Mouse (Mus musculus) embryonic facial prominence, embryonic 15.5 days (tissue): ENCODE results near the gene Inpp1. TPM values are rescaled to one million over a fixed set of nuclear protein-coding genes. Genes with fewer than 3 reads are reported as not detected.

Experiments used
- ATAC-seq: fragments of 200-750 bp; cut with Nextera tagmentation; 2 replicates; pipeline ENCODE4 v1.8.0; 2017; ENCODE audit warnings: low read depth, moderate TSS enrichment; ENCODE audit not compliant: insufficient number of reproducible peaks, low FRiP score, low TSS enrichment
- H3K27ac ChIP-seq: fragments of 300-500 bp; sonication (generic); replicated peaks from 2 replicates; pipeline ENCODE4 v1.5.1; 2015; ENCODE audit warnings: mild to moderate bottlenecking, inconsistent platforms
- H3K27me3 ChIP-seq: fragments of 300-500 bp; sonication (generic); 2 replicates; pipeline ENCODE4 v1.6.1; 2015; ENCODE audit warnings: inconsistent platforms
- H3K36me3 ChIP-seq: fragments of 300-500 bp; sonication (generic); 2 replicates; pipeline ENCODE4 v1.6.1; 2015; ENCODE audit warnings: mild to moderate bottlenecking, inconsistent platforms
- H3K4me1 ChIP-seq: fragments of 300-500 bp; sonication (generic); 2 replicates; pipeline ENCODE4 v1.6.1; 2015; ENCODE audit warnings: inconsistent platforms
- H3K4me2 ChIP-seq: fragments of 300-500 bp; sonication (generic); replicated peaks from 2 replicates; pipeline ENCODE4 v1.6.1; 2015; ENCODE audit warnings: mild to moderate bottlenecking, inconsistent platforms
- H3K4me3 ChIP-seq: fragments of 300-500 bp; sonication (generic); replicated peaks from 2 replicates; pipeline ENCODE4 v1.5.1; 2015; ENCODE audit warnings: mild to moderate bottlenecking, inconsistent platforms
- H3K9ac ChIP-seq: fragments of 300-500 bp; sonication (generic); 2 replicates; pipeline ENCODE4 v1.6.1; 2015; ENCODE audit warnings: inconsistent platforms
- H3K9me3 ChIP-seq: fragments of 300-500 bp; sonication (generic); replicated peaks from 2 replicates; pipeline ENCODE4 v1.6.1; 2016; ENCODE audit warnings: inconsistent platforms
- WGBS: fragments of 180-500 bp; shearing (Covaris S2); methylation state at CpG from one replicate; pipeline ENCODE4 v1.1.7; 2015; 5-methylcytosine and 5-hydroxymethylcytosine counted together
- polyA plus RNA-seq: library from polyadenylated mRNA; unstranded; fragments of >200 nt; fragmentation: Nextera tagmentation; extraction: Ambion mirVana; gene quantifications from 2 replicates; pipeline ENCODE4 v1.2.1, GENCODE M21; 2015

Inpp1 gene
- polyA plus RNA-seq, 1 experiment from 2014 or later: 20.0 TPM

- 35% methylated on average over 13 of the region's 13 CpGs for WGBS
- H3K27ac ChIP-seq: peak overlapping the region; percentile 83; the same call in 1 of the 2 replicates
Observed at GRCm38 (mm10) chr1:52816232-52816891, 1.1 kb downstream of the Inpp1 start.

GRCm38 (mm10) chr1:52808456-52808855 lies 9.0 kb downstream of the Inpp1 start:
- no peak for ATAC-seq
- Histone ChIP-seq H3K4me1 (no peaks in the 10 kb centered on the region), H3K9me3 (no peaks in the 10 kb centered on the region), H3K9ac (no peak overlapping the region), H3K27ac (no peak overlapping the region), H3K4me2 (no peak overlapping the region), H3K36me3 (no peaks in the 10 kb centered on the region), H3K27me3 (no peaks in the 10 kb centered on the region), H3K4me3 (no peak overlapping the region)
- 89% methylated on average over 6 of the region's 6 CpGs for WGBS

More at GRCm38 (mm10) chr1:52816232-52816891, 1.1 kb downstream of the Inpp1 start:
- Histone ChIP-seq H3K4me1 (peaks cover 15% of the 10 kb centered on the region), H3K9me3 (no peaks in the 10 kb centered on the region), H3K9ac (no peak overlapping the region), H3K4me2 (peak overlapping the region; percentile 79), H3K36me3 (no peaks in the 10 kb centered on the region), H3K27me3 (no peaks in the 10 kb centered on the region), H3K4me3 (peak overlapping the region; percentile 70)
- 0 out of 2 replicates have a peak, but pooled peaks have one; percentile 31 for ATAC-seq

- ATAC-seq: no peak
- no peaks in the 10 kb centered on the region for H3K9me3 ChIP-seq
- no peaks in the 10 kb centered on the region for H3K4me1 ChIP-seq
- no peak overlapping the region for H3K4me3 ChIP-seq
- H3K27ac ChIP-seq: no peak overlapping the region
- no peak overlapping the region for H3K4me2 ChIP-seq
- WGBS: 48% methylated on average over 1 of the region's 1 CpGs
- H3K27me3 ChIP-seq: no peaks in the 10 kb centered on the region
- H3K36me3 ChIP-seq: no peaks in the 10 kb centered on the region
- no peak overlapping the region for H3K9ac ChIP-seq
Observed at GRCm38 (mm10) chr1:52805041-52805440, 12.4 kb downstream of the Inpp1 start.

DNA sequence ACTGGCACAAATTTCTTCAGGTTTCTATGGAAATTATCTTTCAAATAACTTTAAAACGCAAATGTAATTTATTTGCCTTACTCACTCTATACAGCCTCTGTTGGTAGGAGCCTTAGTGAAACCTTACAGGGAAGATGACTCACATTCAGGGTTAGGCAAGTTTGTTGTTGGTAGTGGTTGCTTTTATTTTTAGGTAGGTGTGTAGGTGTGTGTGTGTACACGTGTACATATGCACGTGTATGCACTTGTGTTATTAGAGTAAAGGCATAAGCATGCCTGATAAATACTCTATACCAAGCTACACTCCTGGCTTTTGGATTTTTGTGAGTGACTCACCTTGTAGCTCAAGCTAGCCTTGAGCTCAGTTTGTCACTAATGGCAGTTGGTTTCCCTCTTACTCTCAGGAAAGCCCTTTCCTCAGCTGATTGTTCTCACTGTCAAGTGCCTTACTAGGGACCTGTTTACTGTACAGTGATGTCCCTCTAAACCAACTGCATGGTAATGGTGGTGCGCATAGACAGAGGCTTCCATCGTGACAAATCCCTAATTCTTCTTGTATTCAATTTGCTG lies 15.0 kb downstream of the Inpp1 start:
- H3K4me3 ChIP-seq: no peak overlapping the region
- no peaks in the 10 kb centered on the region for H3K36me3 ChIP-seq
- no peak overlapping the region for H3K27ac ChIP-seq
- no peak for ATAC-seq
- H3K9me3 ChIP-seq: no peaks in the 10 kb centered on the region
- no peaks in the 10 kb centered on the region for H3K27me3 ChIP-seq
- no peaks in the 10 kb centered on the region for H3K4me1 ChIP-seq
- no peak overlapping the region for H3K9ac ChIP-seq
- H3K4me2 ChIP-seq: no peak overlapping the region
- 86% methylated on average over 5 of the region's 5 CpGs for WGBS

- Histone ChIP-seq H3K4me2 (no peak overlapping the region), H3K27me3 (no peaks in the 10 kb centered on the region), H3K4me1 (no peaks in the 10 kb centered on the region), H3K9ac (no peak overlapping the region), H3K9me3 (no peaks in the 10 kb centered on the region), H3K36me3 (no peaks in the 10 kb centered on the region), H3K27ac (no peak overlapping the region), H3K4me3 (no peak overlapping the region)
- no peak for ATAC-seq
- 82% methylated on average over 5 of the region's 5 CpGs for WGBS
Observed at GRCm38 (mm10) chr1:52801651-52802050, 15.8 kb downstream of the Inpp1 start.

GRCm38 (mm10) chr1:52800340-52800740 lies 17.1 kb downstream of the Inpp1 start:
- Histone ChIP-seq H3K36me3 (no peaks in the 10 kb centered on the region), H3K9ac (no peak overlapping the region), H3K4me2 (no peak overlapping the region), H3K4me3 (no peak overlapping the region), H3K4me1 (no peaks in the 10 kb centered on the region), H3K27ac (no peak overlapping the region), H3K9me3 (no peaks in the 10 kb centered on the region), H3K27me3 (no peaks in the 10 kb centered on the region)
- ATAC-seq: no peak
- 54% methylated on average over 3 of the region's 3 CpGs for WGBS

DNA sequence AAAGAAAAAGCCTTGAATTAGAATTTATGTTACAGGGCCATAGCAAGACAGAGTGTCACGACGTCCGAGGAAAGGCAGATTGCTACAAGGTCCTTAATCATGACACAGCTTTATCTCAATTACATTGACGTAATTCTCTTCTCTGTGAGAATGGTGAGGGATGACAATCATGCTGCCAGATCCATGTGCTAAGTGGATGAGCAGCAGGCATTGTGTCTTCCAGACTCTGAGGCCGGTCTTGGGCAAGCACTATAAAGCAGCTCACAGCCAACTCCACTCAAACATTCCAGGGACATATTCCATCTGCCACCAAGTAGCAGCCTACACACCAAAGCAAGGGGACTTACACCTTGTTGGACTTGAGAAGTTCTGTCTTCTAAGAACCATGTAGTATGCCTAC lies 17.7 kb downstream of the Inpp1 start:
- no peaks in the 10 kb centered on the region for H3K27me3 ChIP-seq
- H3K36me3 ChIP-seq: 0 out of 2 replicates have a peak, but pooled peaks cover 1% of the 10 kb centered on the region
- H3K4me1 ChIP-seq: no peaks in the 10 kb centered on the region
- ATAC-seq: no peak
- H3K27ac ChIP-seq: no peak overlapping the region
- no peak overlapping the region for H3K4me2 ChIP-seq
- no peak overlapping the region for H3K4me3 ChIP-seq
- WGBS: 78% methylated on average over 5 of the region's 5 CpGs
- H3K9me3 ChIP-seq: no peaks in the 10 kb centered on the region
- no peak overlapping the region for H3K9ac ChIP-seq

DNA sequence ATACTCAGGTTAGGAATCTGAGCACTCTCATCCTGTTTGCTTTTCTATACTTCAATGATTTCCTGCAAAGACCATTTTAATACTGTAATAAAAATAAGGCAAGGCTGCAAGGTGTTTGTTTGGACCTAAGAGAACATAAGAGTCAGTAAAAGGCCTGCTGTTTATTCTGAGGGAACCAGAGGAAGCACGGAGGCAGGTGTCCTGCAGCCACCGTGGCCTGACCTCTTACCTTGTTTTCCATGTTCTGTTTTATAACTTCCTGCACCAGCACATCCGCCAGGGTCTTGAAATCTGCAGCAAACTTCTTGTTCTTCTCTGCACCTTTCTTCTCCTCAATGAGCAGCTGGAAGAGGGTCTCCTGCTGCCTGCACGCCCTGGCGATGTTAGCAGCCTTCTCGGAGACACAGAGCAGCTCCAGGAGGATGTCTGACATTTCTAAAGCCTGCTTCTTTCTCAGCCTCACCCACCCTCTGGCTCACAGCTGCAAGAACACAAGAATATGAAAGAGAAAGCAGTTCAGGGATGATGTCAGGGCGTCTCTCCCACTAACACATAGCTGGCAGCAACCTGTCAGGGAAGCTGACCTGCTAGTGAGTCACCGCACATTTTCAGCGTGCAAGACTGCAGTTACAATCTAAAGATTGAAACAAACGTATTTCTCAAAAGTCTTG lies 18.3 kb downstream of the Inpp1 start:
- H3K27me3 ChIP-seq: no peaks in the 10 kb centered on the region
- H3K27ac ChIP-seq: no peak overlapping the region
- H3K4me1 ChIP-seq: no peaks in the 10 kb centered on the region
- no peaks in the 10 kb centered on the region for H3K9me3 ChIP-seq
- H3K4me2 ChIP-seq: no peak overlapping the region
- H3K36me3 ChIP-seq: peaks cover 7% of the 10 kb centered on the region; the same call in 1 of the 2 replicates
- 59% methylated on average over 10 of the region's 10 CpGs for WGBS
- H3K9ac ChIP-seq: no peak overlapping the region
- no peak for ATAC-seq
- no peak overlapping the region for H3K4me3 ChIP-seq

- Histone ChIP-seq H3K4me1 (no peaks in the 10 kb centered on the region), H3K27ac (no peak overlapping the region), H3K9ac (no peak overlapping the region), H3K9me3 (no peaks in the 10 kb centered on the region), H3K4me3 (no peak overlapping the region), H3K27me3 (no peaks in the 10 kb centered on the region), H3K36me3 (peaks cover 19% of the 10 kb centered on the region), H3K4me2 (no peak overlapping the region)
- 81% methylated on average over 2 of the region's 2 CpGs for WGBS
- no peak for ATAC-seq
Observed at GRCm38 (mm10) chr1:52795927-52796326, 21.6 kb downstream of the Inpp1 start.

DNA sequence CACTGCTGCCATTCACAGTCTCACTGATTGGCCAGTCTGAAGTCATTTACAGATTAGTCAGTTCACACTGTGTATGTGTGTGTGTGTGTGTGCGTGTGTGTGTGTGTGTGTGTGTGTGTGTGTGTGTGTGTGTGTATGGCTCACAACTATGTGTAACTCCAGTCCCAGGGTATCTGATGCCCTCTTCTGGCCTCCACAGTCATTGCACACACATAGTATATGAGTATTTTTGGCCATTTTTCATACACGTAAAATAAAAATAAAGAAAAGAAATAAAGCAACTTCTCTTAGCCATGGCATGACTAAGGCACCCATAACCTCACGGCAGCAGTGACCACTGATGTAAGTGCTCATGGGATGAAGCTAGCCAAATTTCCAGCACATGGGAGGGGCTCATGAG lies 23.8 kb downstream of the Inpp1 start:
- no peak for ATAC-seq
- peaks cover 38% of the 10 kb centered on the region for H3K36me3 ChIP-seq
- H3K4me3 ChIP-seq: no peak overlapping the region
- no peaks in the 10 kb centered on the region for H3K4me1 ChIP-seq
- no peak overlapping the region for H3K9ac ChIP-seq
- no peaks in the 10 kb centered on the region for H3K27me3 ChIP-seq
- WGBS: 89% methylated on average over 3 of the region's 3 CpGs
- H3K4me2 ChIP-seq: no peak overlapping the region
- no peaks in the 10 kb centered on the region for H3K9me3 ChIP-seq
- H3K27ac ChIP-seq: no peak overlapping the region

DNA sequence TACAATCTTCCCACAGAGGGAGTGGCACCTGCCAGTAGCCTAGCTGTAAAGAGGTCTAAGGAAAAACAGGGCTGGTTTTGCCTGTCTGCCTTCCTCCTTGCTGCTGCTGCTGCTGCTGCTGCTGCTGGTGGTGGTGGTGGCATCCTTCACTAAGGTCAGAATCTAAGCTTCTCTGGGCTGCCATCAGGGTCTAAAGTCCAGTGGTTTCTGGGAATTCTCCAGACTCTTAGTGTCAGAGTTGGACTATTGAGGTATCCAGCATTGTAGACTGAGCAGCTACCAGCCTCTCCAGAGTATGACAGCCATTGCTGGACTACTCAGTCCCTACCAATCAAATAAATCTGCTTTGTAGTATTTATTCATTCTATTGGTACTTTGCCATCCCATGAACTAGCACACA lies 24.8 kb downstream of the Inpp1 start:
- H3K9me3 ChIP-seq: no peaks in the 10 kb centered on the region
- H3K36me3 ChIP-seq: peaks cover 42% of the 10 kb centered on the region
- H3K4me1 ChIP-seq: no peaks in the 10 kb centered on the region
- no peak overlapping the region for H3K4me2 ChIP-seq
- no peak for ATAC-seq
- no peak overlapping the region for H3K9ac ChIP-seq
- H3K27me3 ChIP-seq: no peaks in the 10 kb centered on the region
- no peak overlapping the region for H3K27ac ChIP-seq
- H3K4me3 ChIP-seq: no peak overlapping the region
